8 mouse cellular contexts compared by ENCODE assay signal in the genomic region with DNA sequence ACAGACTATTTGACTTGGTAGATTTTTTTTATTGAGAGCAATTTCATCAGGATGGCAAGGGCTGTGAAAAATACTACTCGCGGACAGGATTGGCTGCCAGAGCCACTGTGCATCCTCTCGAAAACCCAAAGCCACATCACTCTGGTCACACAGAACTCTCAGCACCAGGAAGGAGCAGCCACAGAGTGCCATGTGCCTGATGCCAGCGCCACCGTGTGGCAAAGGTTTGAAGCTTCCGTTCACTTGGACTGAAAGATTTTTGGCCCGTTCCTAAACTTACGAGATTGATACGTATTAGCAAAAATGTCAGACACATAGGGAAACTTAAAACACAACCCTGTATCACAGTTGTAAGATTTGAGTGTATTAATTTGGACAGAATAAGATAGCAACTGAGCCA. TPM values are rescaled to one million over a fixed set of nuclear protein-coding genes. Genes with fewer than 3 reads are reported as not detected.
DNase-seq lines count a peak whose midpoint lies in the region; ATAC-seq and TF ChIP-seq lines count a peak whose summit lies in the region.

No protein-coding gene starts in this region.

- TF ChIP-seq POLR2A in liver, adult 2 months (IDR thresholded peaks at IDR 0.05; ENCODE audit: extremely low read depth, insufficient read depth, low read length), result no peak
- no peak for TF ChIP-seq POLR2A in brain, embryonic 14.5 days (IDR thresholded peaks at IDR 0.05; ENCODE audit: borderline replicate concordance, extremely low read depth, insufficient read depth, insufficient read length, poor library complexity, severe bottlenecking)

- no peak overlapping the region for H3K4me3 ChIP-seq in liver, adult 2 months (ENCODE audit: insufficient read depth, low read depth, low read length)
- no peak overlapping the region for H3K4me3 ChIP-seq in liver, embryonic 11.5 days (ENCODE audit: low read depth, low read length)
- no peak overlapping the region for H3K4me3 ChIP-seq in liver, embryonic 15.5 days (replicated peaks)

- no peak overlapping the region for H3K9ac ChIP-seq in liver, adult 2 months (ENCODE audit: low read depth, low read length)
- H3K9ac ChIP-seq in liver, embryonic 11.5 days (ENCODE audit: low read depth, low read length), result no peak overlapping the region
- no peak overlapping the region for H3K9ac ChIP-seq in liver, embryonic 15.5 days

- no peak overlapping the region for H3K27ac ChIP-seq in liver, adult 2 months (replicated peaks; ENCODE audit: insufficient read depth, low read depth, low read length)
- H3K27ac ChIP-seq in liver, embryonic 11.5 days (ENCODE audit: low read depth, low read length), result no peak overlapping the region
- H3K27ac ChIP-seq in liver, embryonic 15.5 days (replicated peaks), result no peak overlapping the region

- ATAC-seq in liver, embryonic 11.5 days (replicated peaks; ENCODE audit: low FRiP score), result no peak
- ATAC-seq in hematopoietic stem cell, adult 5-6 weeks (replicated peaks in 1 of 2; ENCODE audit: insufficient read depth in 1 of 2, low FRiP score in 2 of 2, low TSS enrichment in 1 of 2, low read depth in 1 of 2, poor library complexity in 2 of 2, severe bottlenecking in 2 of 2), result peak; percentile 63 to 68
- 0 out of 2 replicates have a peak, but pooled peaks have one; percentile 6 for ATAC-seq in liver, embryonic 15.5 days (ENCODE audit: insufficient read depth)

- 29% methylated on average over 9 of the region's 9 CpGs for WGBS in liver, adult 2 months
- 48% methylated on average over 9 of the region's 9 CpGs for WGBS in liver, embryonic 11.5 days
- WGBS in liver, embryonic 15.5 days (ENCODE audit: insufficient replicate concordance), result 33% methylated on average over 9 of the region's 9 CpGs

- H3K4me1 ChIP-seq in liver, adult 2 months (ENCODE audit: control insufficient read depth, insufficient read depth, low read length), result no peaks in the 10 kb centered on the region
- no peaks in the 10 kb centered on the region for H3K4me1 ChIP-seq in liver, embryonic 11.5 days (replicated peaks; ENCODE audit: control insufficient read depth, insufficient read depth, low read length)
- H3K4me1 ChIP-seq in liver, embryonic 15.5 days (replicated peaks), result peaks cover 3% of the 10 kb centered on the region; the same call in 1 of the 2 replicates

- no peak overlapping the region for H3K4me2 ChIP-seq in liver, embryonic 11.5 days
- no peak overlapping the region for H3K4me2 ChIP-seq in liver, embryonic 15.5 days

- H3K27me3 ChIP-seq in liver, adult 2 months (ENCODE audit: control insufficient read depth, insufficient read depth, low read length), result no peaks in the 10 kb centered on the region
- H3K27me3 ChIP-seq in liver, embryonic 11.5 days (replicated peaks; ENCODE audit: control insufficient read depth, insufficient read depth, low read length), result no peaks in the 10 kb centered on the region
- H3K27me3 ChIP-seq in liver, embryonic 15.5 days, result no peaks in the 10 kb centered on the region

- peak; percentile 14 to 22 for DNase-seq in cerebellum, adult 18-20 months
- no peak for DNase-seq in cerebellum, adult 9-11 months
- peak; percentile 38 for DNase-seq in liver, adult 2 months (ENCODE audit: extremely low read depth, low read depth, low spot score)
- no peak for DNase-seq in liver, embryonic 11.5 days (ENCODE audit: low spot score)
- peak; percentile 71 for DNase-seq in brain, embryonic 14.5 days (ENCODE audit: low read depth)
- DNase-seq in right cerebral cortex, postnatal 10 days (ENCODE audit: low spot score in 2 of 2), result peak; percentile 49 to 76

- H3K79me2 ChIP-seq in liver, adult 2 months (ENCODE audit: control insufficient read depth, insufficient read depth, low read length), result no peaks in the 10 kb centered on the region

- TF ChIP-seq CTCF in liver, adult 2 months (IDR thresholded peaks at IDR 0.05; ENCODE audit: low read depth, low read length), result peak; percentile 93
- TF ChIP-seq CTCF in brain, embryonic 14.5 days (IDR thresholded peaks at IDR 0.05; ENCODE audit: borderline replicate concordance, extremely low read depth, insufficient read depth, insufficient read length), result peak; percentile 87

- H3K36me3 ChIP-seq in liver, adult 2 months (ENCODE audit: control insufficient read depth, insufficient read depth, low read length), result no peaks in the 10 kb centered on the region; the same call in 1 of the 2 replicates
- H3K36me3 ChIP-seq in liver, embryonic 11.5 days (ENCODE audit: control insufficient read depth, insufficient read depth, low read length), result peaks cover 4% of the 10 kb centered on the region; the same call in 1 of the 2 replicates
- peaks cover 28% of the 10 kb centered on the region for H3K36me3 ChIP-seq in liver, embryonic 15.5 days (replicated peaks)

- no peaks in the 10 kb centered on the region for H3K9me3 ChIP-seq in liver, embryonic 11.5 days (ENCODE audit: control insufficient read depth, low read length)
- no peaks in the 10 kb centered on the region for H3K9me3 ChIP-seq in liver, embryonic 15.5 days (replicated peaks)

RNA-seq across cellular contexts. Expression of gene Zfp217, which starts 44.1 kb away (rescaled TPM):
- total RNA-seq in liver, adult 2 months (2014; rRNA removed), result 4.2 and 5.6 TPM in 2 replicates
- polyA plus RNA-seq in liver, adult 2 months (2012; rRNA removed), result 2.4 and 2.9 TPM in 2 replicates
- polyA plus RNA-seq in liver, embryonic 11.5 days (2014; fragmentation: Nextera tagmentation; extraction: Ambion mirVana), result 5.1 and 5.4 TPM in 2 replicates
- 5.7 and 7.6 TPM in 2 replicates for polyA plus RNA-seq in brain, embryonic 14.5 days (2012; rRNA removed)
- 35.4 and 39.5 TPM in 2 replicates for total RNA-seq in hematopoietic stem cell, adult 5-6 weeks (2017)
- polyA plus RNA-seq in liver, embryonic 15.5 days (2015; fragmentation: Nextera tagmentation; extraction: Ambion mirVana), result 3.4 and 4.7 TPM in 2 replicates

Comparison
In these comparisons a context has a peak if more than half of its experiments do, and no peak if none do; other contexts are left out.
1. DNase-seq: peak in cerebellum, adult 18-20 months (2 of 2), liver, adult 2 months (single experiment), brain, embryonic 14.5 days (single experiment) and right cerebral cortex, postnatal 10 days (2 of 2); none in cerebellum, adult 9-11 months (single experiment) and liver, embryonic 11.5 days (single experiment).